Mouse (Mus musculus) left cerebral cortex, adult 18-20 months (tissue): ENCODE results near the gene Inpp5b. TPM values are rescaled to one million over a fixed set of nuclear protein-coding genes. Genes with fewer than 3 reads are reported as not detected.

Source experiments
- microRNA-seq, 2 experiments: library from miRNA; unstranded; fragments of <30 nt; microRNA quantifications; one replicate each; pipeline ENCODE4 v1.2.0; 2021
- total RNA-seq, 2 experiments: library from RNA; stranded (reverse); gene quantifications; 2 replicates each; pipeline ENCODE4 v1.2.3; 2021

Inpp5b gene
- total RNA-seq, 2 experiments from 2014 or later: 37.2 to 42.3 TPM

Small RNAs within 50 kb of the gene (microRNA-seq; reads per million reads assigned to microRNA genes)
- gene Gm24721 (0 reads per million in 2 experiments), gene Mir697 (0 reads per million in 2 experiments), gene Mir698 (0.75 to 1.3 reads per million in 2 experiments)

Other genes starting within 250 kb of the Inpp5b start
- gene 3100002H09Rik, start 131.0 kb upstream of the Inpp5b start, total RNA-seq: under 1 TPM in 1 of 2 experiments, not detected in 1; 0.86 TPM
- gene Pou3f1, start 85.0 kb upstream of the Inpp5b start, total RNA-seq: 10 to 100 TPM; 17.1 to 17.3 TPM
- 10 to 100 TPM; 15.0 to 15.3 TPM for gene Utp11, start 48.2 kb upstream of the Inpp5b start, total RNA-seq
- gene Fhl3, start 41.1 kb upstream of the Inpp5b start, total RNA-seq: 1 to 10 TPM; 1.3 TPM
- gene Sf3a3, start 27.1 kb upstream of the Inpp5b start, total RNA-seq: 10 to 100 TPM; 33.9 to 42.3 TPM
- gene Mtf1, start 60.3 kb downstream of the Inpp5b start, total RNA-seq: 10 to 100 TPM; 25.8 to 27.8 TPM
- 10 to 100 TPM; 38.3 to 39.3 TPM for gene Yrdc, start 108.8 kb downstream of the Inpp5b start, total RNA-seq
- 10 to 100 TPM; 73.1 to 75.8 TPM for gene 1110065P20Rik, start 109.3 kb downstream of the Inpp5b start, total RNA-seq
- 10 to 100 TPM; 53.8 to 55.5 TPM for gene Maneal, start 120.3 kb downstream of the Inpp5b start, total RNA-seq
- gene Epha10, start 139.0 kb downstream of the Inpp5b start, total RNA-seq: 10 to 100 TPM; 44.4 to 46.0 TPM
- gene 9930104L06Rik, start 195.2 kb downstream of the Inpp5b start, total RNA-seq: 10 to 100 TPM; 17.5 to 19.3 TPM
- gene Cdca8, start 197.5 kb downstream of the Inpp5b start, total RNA-seq: 1 to 10 TPM in 1 of 2 experiments, under 1 TPM in 1; 0.96 to 1.8 TPM
- gene Rspo1, start 244.6 kb downstream of the Inpp5b start, total RNA-seq: 10 to 100 TPM; 18.9 to 24.4 TPM